Mouse (Mus musculus) liver, embryonic 11.5 days (tissue): ENCODE data around the gene Mgat1. TPM values are rescaled to one million over a fixed set of nuclear protein-coding genes. Genes with fewer than 3 reads are reported as not detected.

Experiments
- ATAC-seq: fragments of 200-750 bp; cut with Nextera tagmentation; replicated peaks from 2 replicates; pipeline ENCODE4 v1.8.0; 2017; ENCODE audit warnings: moderate number of reproducible peaks, mild to moderate bottlenecking, moderate TSS enrichment, moderate library complexity; ENCODE audit not compliant: low FRiP score
- DNase-seq: peaks from one replicate; pipeline ENCODE4 v3.0.0-alpha.2; 2017; ENCODE audit warnings: low spot score
- H3K27ac ChIP-seq: fragments of 300-500 bp; sonication (generic); 2 replicates; pipeline ENCODE4 v1.5.1; 2014; ENCODE audit warnings: mild to moderate bottlenecking, low read depth, low read length, control low read depth
- H3K27me3 ChIP-seq: fragments of 300-500 bp; sonication (generic); replicated peaks from 2 replicates; pipeline ENCODE4 v1.6.1; 2014; ENCODE audit warnings: low read length, mixed read lengths; ENCODE audit not compliant: control insufficient read depth, insufficient read depth
- H3K36me3 ChIP-seq: fragments of 300-500 bp; sonication (generic); 2 replicates; pipeline ENCODE4 v1.6.1; 2014; ENCODE audit warnings: mild to moderate bottlenecking, low read length, moderate library complexity, mixed read lengths; ENCODE audit not compliant: control insufficient read depth, insufficient read depth
- H3K4me1 ChIP-seq: fragments of 300-500 bp; sonication (generic); replicated peaks from 2 replicates; pipeline ENCODE4 v1.6.1; 2014; ENCODE audit warnings: low read length, mixed read lengths; ENCODE audit not compliant: control insufficient read depth, insufficient read depth
- H3K4me2 ChIP-seq: fragments of 300-500 bp; sonication (generic); 2 replicates; pipeline ENCODE4 v1.6.1; 2014; ENCODE audit warnings: mild to moderate bottlenecking, control low read depth, moderate library complexity
- H3K4me3 ChIP-seq: fragments of 300-500 bp; sonication (generic); 2 replicates; pipeline ENCODE4 v1.5.1; 2014; ENCODE audit warnings: low read depth, low read length, control low read depth
- H3K9ac ChIP-seq: fragments of 300-500 bp; sonication (generic); 2 replicates; pipeline ENCODE4 v1.6.1; 2014; ENCODE audit warnings: low read depth, low read length, control low read depth
- H3K9me3 ChIP-seq: fragments of 300-500 bp; sonication (generic); 2 replicates; pipeline ENCODE4 v1.6.1; 2016; ENCODE audit warnings: low read length, inconsistent platforms, mixed read lengths; ENCODE audit not compliant: control insufficient read depth
- WGBS: fragments of 180-500 bp; shearing (Covaris S2); extraction: QIAGEN DNeasy Blood & Tissue Kit; methylation state at CpG from one replicate; pipeline ENCODE4 v1.1.7; 2014; 5-methylcytosine and 5-hydroxymethylcytosine counted together
- polyA plus RNA-seq: library from polyadenylated mRNA; unstranded; fragments of >200 nt; fragmentation: Nextera tagmentation; extraction: Ambion mirVana; gene quantifications from 2 replicates; pipeline ENCODE4 v1.2.1, GENCODE M21; 2014

Gene Mgat1
- polyA plus RNA-seq, 1 experiment from 2014 or later: 41.7 TPM

- no peak for ATAC-seq
- Histone ChIP-seq H3K27me3 (no peaks in the 10 kb centered on the region), H3K4me2 (peak overlapping the region; percentile 90), H3K9ac (peak overlapping the region; percentile 93), H3K9me3 (no peaks in the 10 kb centered on the region), H3K36me3 (peaks cover 15% of the 10 kb centered on the region; the same call in 1 of the 2 replicates), H3K27ac (peak overlapping the region; percentile 89; the same call in 1 of the 2 replicates), H3K4me3 (peak overlapping the region; percentile 88), H3K4me1 (peaks cover 48% of the 10 kb centered on the region)
- WGBS: 47% methylated on average over 7 of the region's 7 CpGs
- no peak for DNase-seq
These were observed 7.4 kb downstream of the Mgat1 start for GRCm38 (mm10) chr11:49251380-49251761.

- Histone ChIP-seq H3K4me1 (peaks cover 41% of the 10 kb centered on the region), H3K4me2 (peak overlapping the region; percentile 90), H3K27ac (no peak overlapping the region), H3K36me3 (peaks cover 17% of the 10 kb centered on the region; the same call in 1 of the 2 replicates), H3K27me3 (no peaks in the 10 kb centered on the region), H3K4me3 (peak overlapping the region; percentile 88), H3K9ac (peak overlapping the region; percentile 93; the same call in 1 of the 2 replicates), H3K9me3 (no peaks in the 10 kb centered on the region)
- DNase-seq (no peak), ATAC-seq (no peak; the same call in 1 of the 2 replicates)
- 85% methylated on average over 5 of the region's 5 CpGs for WGBS
These were observed 8.1 kb downstream of the Mgat1 start for GRCm38 (mm10) chr11:49252048-49252447.

DNA sequence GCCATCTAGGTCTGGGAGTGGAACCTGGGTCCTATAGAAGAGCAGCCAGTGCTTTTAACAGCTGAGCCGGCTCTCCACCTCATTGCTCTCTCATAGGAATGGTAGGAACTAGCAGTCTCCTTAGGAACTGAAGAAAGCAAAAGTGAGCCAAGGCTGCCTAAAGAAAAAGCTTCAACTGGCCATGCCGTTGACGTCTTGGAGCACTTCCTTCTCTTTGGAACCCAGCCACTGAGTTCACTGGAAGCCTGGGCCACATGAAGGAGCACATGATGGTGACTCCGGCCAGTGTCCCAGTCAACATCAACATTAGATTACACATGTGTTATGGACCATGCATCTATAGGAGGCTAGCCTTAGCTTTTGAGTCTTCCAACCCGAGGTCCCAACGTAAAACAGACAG, 9.0 kb downstream of the Mgat1 start:
- no peak overlapping the region for H3K4me3 ChIP-seq
- no peak overlapping the region for H3K4me2 ChIP-seq
- peaks cover 19% of the 10 kb centered on the region; the same call in 1 of the 2 replicates for H3K36me3 ChIP-seq
- no peaks in the 10 kb centered on the region for H3K9me3 ChIP-seq
- 87% methylated on average over 6 of the region's 6 CpGs for WGBS
- peaks cover 31% of the 10 kb centered on the region for H3K4me1 ChIP-seq
- no peak overlapping the region for H3K9ac ChIP-seq
- no peak overlapping the region for H3K27ac ChIP-seq
- DNase-seq (no peak), ATAC-seq (no peak)
- H3K27me3 ChIP-seq: no peaks in the 10 kb centered on the region

DNA sequence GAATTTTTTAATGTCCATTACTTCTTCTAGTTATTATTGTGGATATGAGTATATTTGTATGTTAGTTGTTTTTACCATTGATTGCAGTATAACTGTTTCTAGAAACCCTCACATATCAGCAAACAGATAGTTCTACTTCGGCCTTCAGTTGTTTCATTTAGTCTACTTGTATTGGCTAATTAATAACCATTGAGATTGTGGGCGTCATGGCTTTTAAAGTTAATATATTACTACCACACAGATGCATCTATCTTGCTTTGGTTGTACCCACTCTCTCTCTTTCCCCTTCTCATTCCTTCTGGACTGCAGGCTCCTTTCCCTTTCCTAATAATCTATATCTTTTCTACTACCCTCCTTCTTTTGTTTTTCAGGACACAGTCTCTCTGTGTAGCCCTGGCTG, 15.3 kb downstream of the Mgat1 start:
- Histone ChIP-seq H3K9me3 (no peaks in the 10 kb centered on the region), H3K4me3 (no peak overlapping the region), H3K36me3 (peaks cover 29% of the 10 kb centered on the region), H3K4me2 (no peak overlapping the region), H3K27me3 (no peaks in the 10 kb centered on the region), H3K27ac (no peak overlapping the region), H3K4me1 (no peaks in the 10 kb centered on the region), H3K9ac (no peak overlapping the region)
- ATAC-seq: no peak
- no peak for DNase-seq
- 83% methylated on average over 2 of the region's 2 CpGs for WGBS

DNA sequence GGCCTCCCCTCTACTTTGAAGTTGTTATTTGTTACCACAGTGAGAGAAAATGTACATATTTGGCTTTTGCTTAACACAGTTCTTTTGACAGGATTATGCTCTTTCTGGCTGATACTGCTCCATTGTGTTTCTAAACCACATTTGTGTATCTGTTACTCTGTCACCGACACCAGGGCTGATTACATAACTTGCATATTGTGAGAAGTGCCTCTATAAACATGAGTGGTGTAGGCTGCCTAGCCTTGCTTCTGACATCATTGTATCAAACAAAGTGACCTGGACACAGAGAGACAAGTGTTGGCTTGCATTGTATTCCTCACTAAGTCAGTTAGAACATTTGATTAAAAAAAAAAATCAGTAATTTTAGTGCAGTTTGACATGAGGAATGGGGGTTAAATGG, 15.8 kb downstream of the Mgat1 start:
- Histone ChIP-seq H3K4me3 (no peak overlapping the region), H3K9ac (no peak overlapping the region), H3K27me3 (no peaks in the 10 kb centered on the region), H3K4me1 (no peaks in the 10 kb centered on the region), H3K36me3 (peaks cover 26% of the 10 kb centered on the region), H3K9me3 (no peaks in the 10 kb centered on the region), H3K4me2 (no peak overlapping the region), H3K27ac (no peak overlapping the region)
- DNase-seq (no peak), ATAC-seq (no peak)
- 77% methylated on average over 1 of the region's 1 CpGs for WGBS

DNA sequence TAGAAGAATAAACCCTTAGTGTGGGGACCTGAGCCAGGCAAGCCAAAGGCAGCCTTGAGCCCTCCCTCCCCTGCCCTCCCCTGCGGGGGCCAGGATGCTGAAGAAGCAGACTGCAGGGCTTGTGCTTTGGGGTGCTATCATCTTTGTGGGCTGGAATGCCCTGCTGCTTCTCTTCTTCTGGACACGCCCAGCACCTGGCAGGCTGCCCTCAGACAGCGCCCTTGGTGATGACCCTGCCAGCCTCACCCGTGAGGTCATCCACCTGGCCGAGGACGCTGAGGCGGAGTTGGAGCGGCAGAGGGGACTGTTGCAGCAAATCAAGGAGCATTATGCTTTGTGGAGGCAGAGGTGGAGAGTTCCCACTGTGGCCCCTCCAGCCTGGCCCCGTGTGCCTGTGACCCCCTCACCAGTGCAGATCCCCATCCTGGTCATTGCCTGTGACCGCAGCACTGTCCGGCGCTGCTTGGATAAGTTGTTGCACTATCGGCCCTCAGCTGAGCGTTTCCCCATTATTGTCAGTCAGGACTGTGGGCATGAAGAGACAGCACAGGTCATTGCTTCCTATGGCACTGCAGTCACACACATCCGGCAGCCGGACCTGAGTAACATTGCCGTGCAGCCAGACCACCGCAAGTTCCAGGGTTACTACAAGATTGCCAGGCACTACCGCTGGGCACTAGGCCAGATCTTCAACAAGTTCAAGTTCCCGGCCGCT, 16.8 kb downstream of the Mgat1 start:
- Histone ChIP-seq H3K9me3 (no peaks in the 10 kb centered on the region), H3K36me3 (peaks cover 24% of the 10 kb centered on the region)

DNA sequence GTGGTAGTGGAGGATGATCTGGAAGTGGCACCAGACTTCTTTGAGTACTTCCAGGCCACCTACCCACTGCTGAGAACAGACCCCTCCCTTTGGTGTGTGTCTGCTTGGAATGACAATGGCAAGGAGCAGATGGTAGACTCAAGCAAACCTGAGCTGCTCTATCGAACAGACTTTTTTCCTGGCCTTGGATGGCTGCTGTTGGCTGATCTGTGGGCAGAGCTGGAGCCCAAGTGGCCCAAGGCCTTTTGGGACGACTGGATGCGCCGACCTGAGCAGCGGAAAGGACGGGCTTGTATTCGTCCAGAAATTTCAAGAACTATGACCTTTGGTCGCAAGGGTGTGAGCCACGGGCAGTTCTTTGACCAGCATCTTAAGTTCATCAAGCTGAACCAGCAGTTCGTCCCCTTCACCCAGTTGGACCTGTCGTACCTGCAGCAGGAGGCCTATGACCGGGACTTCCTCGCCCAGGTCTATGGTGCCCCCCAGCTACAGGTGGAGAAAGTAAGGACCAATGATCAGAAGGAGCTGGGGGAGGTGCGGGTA, 17.4 kb downstream of the Mgat1 start:
- Histone ChIP-seq H3K9ac (no peak overlapping the region), H3K27me3 (no peaks in the 10 kb centered on the region), H3K27ac (no peak overlapping the region), H3K4me2 (no peak overlapping the region), H3K4me1 (no peaks in the 10 kb centered on the region), H3K9me3 (no peaks in the 10 kb centered on the region), H3K36me3 (peaks cover 24% of the 10 kb centered on the region), H3K4me3 (no peak overlapping the region)
- ATAC-seq (no peak), DNase-seq (no peak)
- 94% methylated on average over 14 of the region's 14 CpGs for WGBS

More for the DNA sequence above, 16.8 kb downstream of the Mgat1 start:
- DNase-seq: no peak
- H3K4me3 ChIP-seq: no peak overlapping the region
- no peak overlapping the region for H3K27ac ChIP-seq
- H3K27me3 ChIP-seq: no peaks in the 10 kb centered on the region
- H3K4me1 ChIP-seq: no peaks in the 10 kb centered on the region
- no peak for ATAC-seq
- H3K4me2 ChIP-seq: no peak overlapping the region
- WGBS: 95% methylated on average over 21 of the region's 21 CpGs
- no peak overlapping the region for H3K9ac ChIP-seq

DNA sequence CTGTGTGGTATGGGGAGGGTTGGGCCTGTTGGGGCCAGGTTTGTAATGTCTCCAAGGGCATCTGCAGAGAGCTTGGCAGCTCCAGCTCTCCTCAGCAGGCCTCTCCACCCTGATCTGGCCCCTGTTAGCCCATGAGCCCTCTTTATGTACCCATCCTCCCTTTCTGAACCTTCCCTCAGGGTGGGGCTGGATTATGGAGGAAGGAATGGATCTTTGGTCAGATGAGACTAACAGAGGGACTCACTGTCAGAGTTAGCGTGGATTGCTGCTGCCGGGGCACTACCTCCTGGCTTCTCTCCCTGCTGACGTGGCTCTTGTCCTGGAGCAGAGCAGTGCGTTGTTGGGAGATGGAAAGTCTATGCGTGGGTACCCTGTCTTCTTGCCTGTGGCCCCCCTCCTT, 18.3 kb downstream of the Mgat1 start:
- H3K4me3 ChIP-seq: no peak overlapping the region
- H3K9ac ChIP-seq: no peak overlapping the region
- 92% methylated on average over 5 of the region's 5 CpGs for WGBS
- H3K4me1 ChIP-seq: no peaks in the 10 kb centered on the region
- H3K36me3 ChIP-seq: peaks cover 19% of the 10 kb centered on the region
- ATAC-seq (no peak), DNase-seq (no peak)
- no peaks in the 10 kb centered on the region for H3K27me3 ChIP-seq
- H3K27ac ChIP-seq: no peak overlapping the region
- no peaks in the 10 kb centered on the region for H3K9me3 ChIP-seq
- no peak overlapping the region for H3K4me2 ChIP-seq

DNA sequence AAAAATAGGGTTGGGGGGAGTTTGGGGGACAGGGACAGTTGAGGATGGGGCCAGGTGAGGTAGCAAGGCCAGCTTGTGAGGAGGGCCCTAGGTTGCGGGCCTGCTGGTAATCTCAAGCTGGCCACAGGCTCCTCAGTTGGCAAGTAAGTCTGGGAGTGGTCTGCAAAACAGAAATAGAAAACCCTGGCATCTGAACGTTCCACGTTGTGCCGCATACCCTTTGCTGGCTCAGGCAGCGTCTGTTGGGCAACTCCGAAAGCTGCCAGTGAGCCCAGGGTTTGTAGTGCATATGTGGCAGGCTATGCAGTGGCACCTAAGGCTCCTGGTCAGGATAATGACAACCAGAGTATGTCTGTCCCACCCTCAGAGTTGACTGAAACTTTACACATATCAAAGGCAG, 19.2 kb downstream of the Mgat1 start:
- H3K36me3 ChIP-seq: peaks cover 19% of the 10 kb centered on the region
- no peak overlapping the region for H3K9ac ChIP-seq
- no peak for DNase-seq
- H3K4me1 ChIP-seq: no peaks in the 10 kb centered on the region
- H3K4me2 ChIP-seq: no peak overlapping the region
- no peak overlapping the region for H3K4me3 ChIP-seq
- 93% methylated on average over 6 of the region's 6 CpGs for WGBS
- no peaks in the 10 kb centered on the region for H3K27me3 ChIP-seq
- ATAC-seq: no peak
- no peak overlapping the region for H3K27ac ChIP-seq
- no peaks in the 10 kb centered on the region for H3K9me3 ChIP-seq
